Mouse (Mus musculus): ENCODE measurements at regions not wholly inside any gene's neighbourhood (a gene's known extent, or its start where the extent isn't known, plus 50 kb on each side); places are given as distances from the start of the nearest gene placed in this dataset.

- Histone ChIP-seq H3K27me3 (no peaks in the 10 kb centered on the region), H3K4me1 (replicated peaks) (no peaks in the 10 kb centered on the region), H3K9me3 (no peaks in the 10 kb centered on the region), H3K27ac (replicated peaks) (no peak overlapping the region), H3K4me2 (no peak overlapping the region), H3K9ac (no peak overlapping the region), H3K36me3 (no peaks in the 10 kb centered on the region), H3K4me3 (no peak overlapping the region)
- ATAC-seq (ENCODE audit: low read depth) = no peak
- WGBS = 93% methylated on average over 4 of the region's 4 CpGs
Measured at GRCm38 (mm10) chr17:89450724-89451123, 250.2 kb upstream of the Fshr start.

- no peaks in the 10 kb centered on the region for H3K4me1 ChIP-seq (replicated peaks)
- H3K4me2 ChIP-seq = no peak overlapping the region
- H3K9ac ChIP-seq = no peak overlapping the region
- H3K27me3 ChIP-seq = no peaks in the 10 kb centered on the region
- no peak overlapping the region for H3K27ac ChIP-seq (replicated peaks)
- ATAC-seq (ENCODE audit: low read depth) = no peak
- H3K9me3 ChIP-seq = no peaks in the 10 kb centered on the region
- H3K36me3 ChIP-seq = no peaks in the 10 kb centered on the region
- H3K4me3 ChIP-seq = no peak overlapping the region
Measured at GRCm38 (mm10) chr17:89449391-89449790, 248.9 kb upstream of the Fshr start.

DNA sequence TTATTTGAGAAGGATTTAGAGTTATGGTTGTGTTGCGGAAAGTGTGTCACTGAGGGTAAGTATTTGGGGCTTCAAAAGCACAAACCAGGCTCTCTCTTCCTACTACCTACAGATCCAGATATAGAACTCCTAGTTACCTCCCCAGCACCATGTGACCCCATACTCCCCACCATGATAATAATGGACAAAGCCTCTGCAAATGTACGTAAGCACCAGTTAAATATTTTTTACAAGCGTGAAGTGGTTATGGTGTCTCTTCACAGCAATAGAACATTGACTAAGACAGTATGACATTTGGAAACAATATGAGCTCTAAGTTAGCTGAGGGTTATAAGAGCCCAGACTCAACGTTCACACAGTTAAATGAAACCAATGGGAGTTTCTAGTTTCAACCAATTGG is 233.8 kb upstream of the Fshr start:
- ATAC-seq (ENCODE audit: low read depth) = no peak
- H3K9me3 ChIP-seq = no peaks in the 10 kb centered on the region
- no peak overlapping the region for H3K4me2 ChIP-seq
- H3K9ac ChIP-seq = no peak overlapping the region
- H3K27me3 ChIP-seq = no peaks in the 10 kb centered on the region
- H3K27ac ChIP-seq (replicated peaks) = no peak overlapping the region
- no peaks in the 10 kb centered on the region for H3K4me1 ChIP-seq (replicated peaks)
- no peak overlapping the region for H3K4me3 ChIP-seq
- H3K36me3 ChIP-seq = no peaks in the 10 kb centered on the region
- 87% methylated on average over 4 of the region's 4 CpGs for whole genome bisulfite sequencing

DNA sequence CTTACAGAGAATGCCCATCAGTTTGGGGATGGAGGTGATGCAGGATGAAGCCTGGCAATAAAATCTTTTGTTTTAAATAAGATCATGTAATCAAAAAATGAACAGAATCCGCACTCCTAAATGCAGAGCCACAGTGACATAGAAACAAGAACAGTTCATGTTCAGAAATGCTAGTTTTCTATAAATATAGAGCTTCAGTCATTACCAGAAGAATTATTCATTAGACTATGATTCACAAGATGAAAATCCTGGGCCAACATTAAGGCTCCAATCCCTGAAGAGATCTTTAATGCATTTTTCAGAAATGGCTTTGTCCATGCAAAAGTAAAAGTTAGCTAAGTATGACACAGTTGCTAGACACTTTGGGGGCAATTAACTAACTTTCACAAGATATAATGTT is 209.6 kb upstream of the Fshr start:
- Histone ChIP-seq H3K4me3 (no peak overlapping the region), H3K36me3 (no peaks in the 10 kb centered on the region), H3K4me1 (replicated peaks) (no peaks in the 10 kb centered on the region), H3K9ac (no peak overlapping the region), H3K4me2 (no peak overlapping the region), H3K27me3 (no peaks in the 10 kb centered on the region), H3K9me3 (no peaks in the 10 kb centered on the region), H3K27ac (replicated peaks) (no peak overlapping the region)
- no peak for ATAC-seq (ENCODE audit: low read depth)
- 100% methylated on average over 1 of the region's 1 CpGs for WGBS

DNA sequence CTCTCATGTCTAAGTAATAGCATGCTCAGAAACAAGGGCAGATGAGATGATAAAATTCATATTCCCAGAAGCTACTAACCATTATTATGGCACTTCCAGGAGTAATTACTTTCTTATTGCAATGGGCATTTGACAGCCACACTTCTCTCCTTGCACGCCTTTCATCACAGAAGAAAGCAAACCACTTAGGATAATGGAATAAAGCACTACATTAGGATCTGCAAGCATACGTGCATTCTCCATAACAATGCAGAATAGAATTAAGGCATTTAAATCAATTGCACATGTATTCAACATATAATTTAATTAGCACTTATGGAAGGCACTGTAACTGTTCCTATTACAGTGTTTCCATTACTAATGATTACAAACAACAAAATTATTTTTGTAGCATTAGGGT is 205.1 kb upstream of the Fshr start:
- Histone ChIP-seq H3K4me1 (replicated peaks) (no peaks in the 10 kb centered on the region), H3K4me2 (no peak overlapping the region), H3K4me3 (no peak overlapping the region), H3K36me3 (no peaks in the 10 kb centered on the region), H3K9me3 (no peaks in the 10 kb centered on the region), H3K27me3 (no peaks in the 10 kb centered on the region), H3K27ac (replicated peaks) (no peak overlapping the region; the same call in 1 of the 2 replicates), H3K9ac (no peak overlapping the region)
- WGBS = 56% methylated on average over 2 of the region's 2 CpGs
- ATAC-seq (ENCODE audit: low read depth) = peak; percentile 50; the same call in 1 of the 2 replicates

- no peak overlapping the region for H3K4me3 ChIP-seq
- no peak overlapping the region for H3K27ac ChIP-seq (replicated peaks)
- H3K9me3 ChIP-seq = no peaks in the 10 kb centered on the region
- no peak for ATAC-seq (ENCODE audit: low read depth)
- H3K4me2 ChIP-seq = no peak overlapping the region
- H3K27me3 ChIP-seq = no peaks in the 10 kb centered on the region
- H3K36me3 ChIP-seq = no peaks in the 10 kb centered on the region
- H3K9ac ChIP-seq = no peak overlapping the region
- H3K4me1 ChIP-seq (replicated peaks) = no peaks in the 10 kb centered on the region
Measured at GRCm38 (mm10) chr17:89357241-89357640, 156.8 kb upstream of the Fshr start.

DNA sequence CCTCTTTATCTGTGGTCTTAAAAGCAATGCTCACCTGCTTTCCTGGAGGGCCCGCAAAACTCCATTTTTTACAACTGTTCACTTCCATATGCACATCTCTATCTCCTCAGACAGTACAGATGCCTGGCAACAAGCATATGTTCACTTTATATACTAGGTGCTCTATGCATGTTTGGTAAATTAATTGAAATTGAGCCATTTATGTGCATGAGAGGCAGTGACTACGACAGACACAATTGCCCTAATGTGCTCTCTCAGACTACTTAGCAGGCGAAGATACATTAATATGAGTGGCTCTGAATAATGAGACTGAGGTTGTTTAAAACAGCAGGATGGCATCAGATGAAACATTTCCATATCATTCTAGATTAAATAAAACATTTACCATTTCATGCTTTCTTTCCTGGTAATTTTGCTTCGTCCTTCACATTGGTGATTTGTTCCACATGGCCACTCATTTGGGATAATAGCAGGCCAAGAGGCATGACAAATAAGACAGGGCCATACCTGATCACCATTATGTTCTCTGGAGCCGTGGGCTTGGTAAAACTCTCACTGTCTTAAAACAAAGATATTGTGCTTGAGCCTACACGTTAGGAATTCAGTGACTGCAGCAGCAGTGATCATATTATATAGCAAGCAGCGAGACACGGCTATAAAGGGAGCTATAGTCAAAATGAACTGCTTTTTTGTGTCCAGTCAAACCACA is 140.2 kb upstream of the Fshr start:
- Histone ChIP-seq H3K36me3 (no peaks in the 10 kb centered on the region), H3K27ac (replicated peaks) (peak overlapping the region; percentile 73), H3K9ac (no peak overlapping the region), H3K4me1 (replicated peaks) (0 out of 2 replicates have a peak, but pooled peaks cover 10% of the 10 kb centered on the region), H3K4me3 (no peak overlapping the region), H3K9me3 (no peaks in the 10 kb centered on the region), H3K4me2 (no peak overlapping the region), H3K27me3 (no peaks in the 10 kb centered on the region)
- 43% methylated on average over 8 of the region's 8 CpGs for WGBS
- peak; percentile 90 for ATAC-seq (ENCODE audit: low read depth)

GRCm38 (mm10) chr17:89319602-89320288 is 119.3 kb upstream of the Fshr start:
- Histone ChIP-seq H3K36me3 (no peaks in the 10 kb centered on the region), H3K9me3 (no peaks in the 10 kb centered on the region), H3K4me3 (no peak overlapping the region), H3K4me1 (replicated peaks) (peaks cover 9% of the 10 kb centered on the region; the same call in 1 of the 2 replicates), H3K4me2 (no peak overlapping the region), H3K9ac (no peak overlapping the region), H3K27ac (replicated peaks) (no peak overlapping the region), H3K27me3 (no peaks in the 10 kb centered on the region)
- 61% methylated on average over 2 of the region's 2 CpGs for WGBS
- no peak for ATAC-seq (ENCODE audit: low read depth)

GRCm38 (mm10) chr17:89318356-89318755 is 117.9 kb upstream of the Fshr start:
- H3K27me3 ChIP-seq = no peaks in the 10 kb centered on the region
- no peaks in the 10 kb centered on the region for H3K9me3 ChIP-seq
- ATAC-seq (ENCODE audit: low read depth) = no peak
- no peak overlapping the region for H3K4me2 ChIP-seq
- no peak overlapping the region for H3K9ac ChIP-seq
- peaks cover 7% of the 10 kb centered on the region; the same call in 1 of the 2 replicates for H3K4me1 ChIP-seq (replicated peaks)
- no peak overlapping the region for H3K27ac ChIP-seq (replicated peaks)
- H3K4me3 ChIP-seq = no peak overlapping the region
- H3K36me3 ChIP-seq = no peaks in the 10 kb centered on the region
- WGBS = 97% methylated on average over 1 of the region's 1 CpGs

GRCm38 (mm10) chr17:89311133-89311532 is 110.7 kb upstream of the Fshr start:
- no peak for ATAC-seq (ENCODE audit: low read depth)
- Histone ChIP-seq H3K27me3 (no peaks in the 10 kb centered on the region), H3K9ac (no peak overlapping the region), H3K4me3 (no peak overlapping the region), H3K36me3 (no peaks in the 10 kb centered on the region), H3K27ac (replicated peaks) (no peak overlapping the region), H3K4me1 (replicated peaks) (no peaks in the 10 kb centered on the region), H3K4me2 (no peak overlapping the region), H3K9me3 (no peaks in the 10 kb centered on the region)
- WGBS = 91% methylated on average over 12 of the region's 12 CpGs

GRCm38 (mm10) chr17:89301325-89301724 is 100.8 kb upstream of the Fshr start:
- no peak for ATAC-seq (ENCODE audit: low read depth)
- H3K36me3 ChIP-seq = no peaks in the 10 kb centered on the region
- WGBS = 83% methylated on average over 4 of the region's 4 CpGs

DNA sequence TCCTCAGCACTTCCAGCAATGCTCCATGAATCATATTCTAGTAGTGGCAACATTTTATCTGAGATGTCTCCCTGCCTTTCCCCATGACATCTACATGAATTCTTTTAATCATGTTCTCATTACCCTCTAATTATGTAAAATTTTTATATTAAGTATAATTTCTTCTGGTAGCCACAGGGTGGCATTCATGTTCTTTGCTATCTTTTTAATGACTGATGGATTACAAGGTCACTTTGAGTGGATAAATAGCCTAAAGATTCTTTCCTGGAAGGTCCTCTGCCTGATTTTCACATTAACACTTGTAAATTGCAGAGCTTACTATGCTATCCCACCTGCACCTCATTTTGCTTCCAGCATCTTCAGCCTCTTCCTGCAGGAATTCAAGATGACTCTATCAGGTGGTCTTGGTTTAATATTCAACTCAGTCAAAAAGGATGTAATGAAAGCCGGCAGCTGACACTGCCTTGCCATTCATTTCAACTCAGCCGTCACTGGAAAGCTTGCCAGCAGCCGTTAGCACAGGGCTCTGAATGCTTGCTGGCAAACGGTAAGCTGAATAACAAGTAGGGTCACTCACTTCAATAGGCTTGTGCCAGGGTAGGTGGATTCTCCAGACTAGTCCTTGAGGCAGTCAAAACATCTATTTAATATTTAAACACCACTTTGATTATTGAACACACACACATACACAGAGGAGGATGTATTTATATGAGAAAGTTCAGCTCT is 97.0 kb upstream of the Fshr start:
- H3K4me2 ChIP-seq = no peak overlapping the region
- H3K4me3 ChIP-seq = no peak overlapping the region
- peaks cover 6% of the 10 kb centered on the region; the same call in 1 of the 2 replicates for H3K4me1 ChIP-seq (replicated peaks)
- no peaks in the 10 kb centered on the region for H3K27me3 ChIP-seq
- 16% methylated on average over 4 of the region's 4 CpGs for WGBS
- no peak overlapping the region for H3K9ac ChIP-seq
- no peak overlapping the region; the same call in 1 of the 2 replicates for H3K27ac ChIP-seq (replicated peaks)
- no peaks in the 10 kb centered on the region for H3K36me3 ChIP-seq
- H3K9me3 ChIP-seq = no peaks in the 10 kb centered on the region
- ATAC-seq (ENCODE audit: low read depth) = no peak

More at GRCm38 (mm10) chr17:89301325-89301724, 100.8 kb upstream of the Fshr start:
- Histone ChIP-seq H3K9ac (no peak overlapping the region), H3K9me3 (no peaks in the 10 kb centered on the region), H3K27ac (replicated peaks) (no peak overlapping the region), H3K4me3 (no peak overlapping the region), H3K4me1 (replicated peaks) (peaks cover 6% of the 10 kb centered on the region; the same call in 1 of the 2 replicates), H3K4me2 (no peak overlapping the region), H3K27me3 (no peaks in the 10 kb centered on the region)
